Mouse (Mus musculus) small intestine, adult 2 months (tissue): ENCODE results near the gene Lrrc8e.

Experiments used
- CTCF ChIP-seq: fragments of 200-500 bp; IDR thresholded peaks from 2 replicates; pipeline ENCODE4 v1.5.1; 2012; ENCODE audit warnings: low read depth, mild to moderate bottlenecking, control low read depth, inconsistent platforms, low read length, moderate library complexity, mixed read lengths; ENCODE audit not compliant: insufficient replicate concordance, insufficient read length; ENCODE audit errors: extremely low read depth
- POLR2A ChIP-seq: fragments of 200-500 bp; IDR thresholded peaks from 2 replicates; pipeline ENCODE4 v1.6.1; 2012; ENCODE audit warnings: low read depth, mild to moderate bottlenecking, control low read depth, inconsistent platforms, low read length, moderate library complexity

- TF ChIP-seq POLR2A (no peak), CTCF (no peak)
These were observed 25.3 kb upstream of the Lrrc8e start for GRCm38 (mm10) chr8:4201321-4201720.
